Mouse (Mus musculus): ENCODE measurements around the gene Htr2b. TPM values are rescaled to one million over a fixed set of nuclear protein-coding genes. Genes with fewer than 3 reads are reported as not detected.

Htr2b gene
- total RNA-seq (2022) = not detected

DNA sequence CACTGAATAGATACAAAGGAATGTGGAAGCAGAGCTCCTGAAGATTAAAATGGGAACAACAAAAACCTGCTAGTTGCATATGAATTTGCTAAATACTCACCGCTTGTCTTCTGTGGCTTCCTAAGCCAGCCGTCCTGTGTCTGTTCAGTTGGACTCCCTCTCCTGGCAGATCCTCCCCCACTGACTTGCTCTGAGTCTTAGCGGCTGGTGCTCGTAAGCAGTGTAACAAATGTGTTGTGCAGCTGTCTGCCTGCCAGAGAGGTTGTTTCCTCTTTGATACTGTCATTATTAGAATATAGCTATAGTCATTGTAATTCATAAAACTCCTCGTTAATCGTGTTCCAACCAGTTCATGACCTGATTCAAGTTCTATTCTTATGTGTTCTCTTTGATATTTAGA is at the start of gene Htr2b:
Htr2b (minus strand) TSS at position 192 of the 400 bp plus-strand sequence.
- peak; percentile 23 to 32 for DNase-seq (ENCODE audit: low spot score in 2 of 2)

DNA sequence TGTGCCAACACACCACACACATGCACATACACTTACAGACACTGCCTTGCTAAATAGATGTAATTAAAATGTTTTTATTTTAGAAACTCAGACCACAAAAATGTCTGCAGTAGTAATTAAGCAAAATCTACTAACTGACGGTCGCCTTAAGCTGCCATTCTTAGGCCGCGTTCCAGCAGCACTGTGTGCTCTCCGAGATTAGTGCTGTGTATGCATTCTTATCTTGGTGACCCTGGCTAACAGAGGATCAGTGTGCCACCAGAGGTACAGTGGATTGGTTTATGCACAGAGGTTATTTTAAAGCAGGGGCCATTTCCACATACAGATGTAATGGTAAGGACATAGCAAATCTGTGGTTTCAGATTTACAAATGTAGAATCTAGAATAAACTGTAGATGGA is 49.3 kb upstream of the Htr2b start:
- no peak for DNase-seq (ENCODE audit: low spot score in 2 of 2)

DNA sequence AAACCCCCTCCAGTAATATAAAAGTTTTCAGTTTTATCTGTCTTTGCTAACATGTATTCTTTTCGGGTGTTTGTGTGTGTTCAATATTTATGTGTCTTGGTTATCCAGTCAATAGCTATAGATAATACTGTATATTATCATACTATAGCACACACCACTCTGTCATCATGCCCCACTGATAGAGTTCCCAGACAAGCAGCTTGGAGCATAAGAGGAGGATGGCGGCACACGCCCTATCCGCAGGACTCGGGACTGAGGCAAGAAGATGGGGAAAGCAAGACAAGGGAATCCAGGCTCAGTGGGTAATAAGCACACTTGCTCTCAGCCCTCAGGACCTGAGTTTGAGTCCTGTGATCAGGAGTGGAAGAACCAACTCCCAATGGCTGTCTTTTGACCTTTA is 48.7 kb upstream of the Htr2b start:
- DNase-seq (ENCODE audit: low spot score in 2 of 2) = no peak

DNA sequence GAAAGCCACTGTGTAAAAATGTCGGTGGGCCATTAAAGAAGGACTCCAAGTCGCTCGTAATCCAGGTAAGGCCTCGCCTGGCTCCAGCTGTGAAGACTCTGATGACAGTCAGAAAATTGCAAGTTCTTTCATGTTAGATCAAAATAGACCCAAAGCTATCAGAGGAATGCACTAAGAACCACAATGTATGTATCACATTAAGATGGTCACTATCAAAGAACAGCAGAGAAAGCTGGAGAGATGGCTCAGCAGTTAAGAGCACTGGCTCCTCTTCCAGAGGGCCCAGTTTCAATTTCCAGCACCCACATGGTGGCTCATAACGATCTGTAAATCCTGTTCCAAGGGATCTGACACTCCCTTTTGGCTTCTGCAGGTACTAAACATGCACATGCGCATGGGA is 48.3 kb upstream of the Htr2b start:
- no peak for DNase-seq (ENCODE audit: low spot score in 2 of 2)

DNA sequence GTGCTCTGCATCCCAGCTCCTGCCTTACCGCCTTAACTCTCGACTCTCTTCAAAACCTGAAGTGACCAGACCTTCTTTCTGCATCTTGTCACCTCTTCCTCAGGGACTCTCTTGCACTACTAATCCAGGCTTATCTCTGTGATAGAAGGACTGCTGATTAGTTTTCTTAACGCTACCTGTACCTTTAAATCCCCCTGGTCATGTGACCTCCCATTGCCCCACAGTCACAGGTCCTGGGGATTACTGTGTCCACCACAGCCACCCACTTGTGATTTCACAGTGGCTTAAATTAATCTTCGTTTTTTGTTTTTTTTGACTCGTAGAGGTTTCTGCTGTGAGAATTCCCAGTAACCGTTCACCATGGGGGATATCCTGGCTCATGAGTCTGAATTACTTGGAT is 44.8 kb upstream of the Htr2b start:
- DNase-seq (ENCODE audit: low spot score in 2 of 2) = no peak

DNA sequence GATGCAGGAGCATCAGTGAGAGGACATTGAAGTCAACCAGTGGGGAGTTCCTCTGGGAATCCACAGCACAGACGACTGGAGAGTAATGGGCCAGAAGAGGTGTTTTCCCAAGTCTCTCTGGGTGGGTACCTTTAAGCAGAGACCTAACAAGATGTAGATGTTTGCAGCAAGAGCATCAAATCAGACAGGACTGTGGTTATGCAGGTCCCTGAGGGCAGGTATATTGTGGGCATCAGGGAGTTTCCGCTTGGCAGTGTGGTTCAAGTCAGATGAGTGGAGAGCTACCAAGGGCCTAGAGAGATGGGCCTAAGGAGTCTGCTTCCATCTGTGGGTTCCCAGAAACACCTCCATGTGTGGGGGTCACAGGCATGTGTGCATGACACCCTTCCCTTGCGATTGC is 44.3 kb upstream of the Htr2b start:
- no peak for DNase-seq (ENCODE audit: low spot score in 2 of 2)

DNA sequence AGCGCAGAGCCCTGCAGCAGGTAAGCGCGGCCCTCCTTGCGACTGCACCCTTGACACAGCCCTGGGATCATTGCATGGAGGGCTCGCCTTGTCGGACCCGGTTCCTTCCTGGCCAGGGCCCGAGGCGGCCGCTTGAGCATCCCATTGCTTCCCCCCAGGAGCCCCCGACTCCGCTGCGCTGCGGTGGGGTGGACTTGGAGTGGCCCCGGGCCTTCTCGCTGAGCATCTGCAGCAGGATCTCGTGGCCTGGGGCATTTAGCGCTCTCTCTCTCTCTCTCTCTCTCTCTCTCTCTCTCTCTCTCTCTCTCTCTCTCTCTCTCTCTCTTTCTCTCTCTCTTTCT is 43.0 kb upstream of the Htr2b start:
- DNase-seq (ENCODE audit: low spot score in 2 of 2) = no peak

DNA sequence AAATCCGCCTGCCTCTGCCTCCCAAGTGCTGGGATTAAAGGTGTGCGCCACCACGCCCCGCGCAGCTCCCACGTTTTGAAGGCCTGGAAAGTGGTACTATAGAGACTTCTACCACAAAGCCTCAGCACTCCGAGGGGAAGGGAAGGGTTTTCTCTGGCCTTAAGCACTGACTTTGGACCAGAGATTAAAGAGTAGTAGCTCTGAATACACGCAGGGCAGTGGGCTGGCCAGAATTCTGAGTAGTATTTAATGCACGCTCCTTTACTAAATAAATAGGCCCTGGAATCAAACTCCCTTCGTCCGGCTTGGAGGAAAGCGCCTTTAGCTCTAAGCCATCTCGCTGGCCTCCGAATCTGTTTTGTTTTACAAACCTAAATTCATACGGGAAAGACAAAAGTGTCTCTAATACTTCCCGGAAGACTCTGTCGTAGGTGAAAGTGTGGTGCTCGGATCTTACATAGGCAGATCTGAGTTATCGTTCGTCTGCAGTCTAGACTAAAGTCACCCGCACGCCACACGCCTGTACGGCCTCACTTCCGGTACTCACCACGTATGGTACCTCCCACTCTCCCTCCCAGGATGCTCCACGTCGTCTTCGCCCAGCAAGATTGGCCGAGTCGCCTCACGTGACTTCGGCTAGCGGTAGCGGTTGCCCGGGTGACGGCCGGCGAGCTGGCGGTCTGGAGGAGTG is 42.5 kb upstream of the Htr2b start, which contains the start of gene Armc9:
Armc9 (plus strand) TSS at position 648 of the 691 bp plus-strand sequence.
- peak; percentile 94 to 95 for DNase-seq (ENCODE audit: low spot score in 2 of 2)

DNA sequence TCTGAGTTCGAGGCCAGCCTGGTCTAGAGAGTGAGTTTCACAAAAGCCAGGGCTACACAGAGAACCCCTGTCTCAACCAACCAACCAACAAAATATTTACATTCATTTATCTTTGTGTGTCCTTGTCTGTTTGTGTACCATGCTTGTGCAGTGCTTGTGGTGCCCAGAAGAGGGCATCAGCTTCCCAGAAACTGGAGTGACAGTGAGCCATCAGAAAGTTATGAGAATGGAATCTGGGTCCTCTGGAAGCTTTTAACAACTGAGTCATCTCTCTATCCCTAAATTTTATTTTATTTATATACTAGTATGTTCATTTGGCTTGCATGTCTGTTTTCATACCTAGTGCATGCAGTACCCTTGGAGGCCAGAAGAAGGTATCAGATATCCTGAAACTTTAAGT is 40.8 kb upstream of the Htr2b start:
- DNase-seq (ENCODE audit: low spot score in 2 of 2) = no peak

DNA sequence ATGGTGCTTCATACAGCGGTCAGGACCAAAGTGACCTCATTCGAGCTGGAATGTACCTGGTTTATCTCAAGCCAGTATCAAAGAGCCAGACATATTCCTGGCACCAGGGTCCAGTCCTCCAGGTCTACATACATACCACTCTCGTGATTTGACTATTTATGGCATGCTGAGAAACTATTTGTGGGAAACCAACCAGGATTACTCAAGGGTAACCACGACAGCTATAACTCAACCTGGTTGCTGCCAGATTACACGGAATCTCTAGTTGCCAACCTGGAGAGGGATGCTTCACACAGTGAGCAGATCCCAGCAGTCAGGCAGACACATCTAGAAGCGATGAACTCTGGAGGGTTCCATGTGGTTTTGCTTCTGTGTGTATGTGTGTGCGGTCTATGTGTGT is 39.6 kb upstream of the Htr2b start:
- no peak for DNase-seq (ENCODE audit: low spot score in 2 of 2)

DNA sequence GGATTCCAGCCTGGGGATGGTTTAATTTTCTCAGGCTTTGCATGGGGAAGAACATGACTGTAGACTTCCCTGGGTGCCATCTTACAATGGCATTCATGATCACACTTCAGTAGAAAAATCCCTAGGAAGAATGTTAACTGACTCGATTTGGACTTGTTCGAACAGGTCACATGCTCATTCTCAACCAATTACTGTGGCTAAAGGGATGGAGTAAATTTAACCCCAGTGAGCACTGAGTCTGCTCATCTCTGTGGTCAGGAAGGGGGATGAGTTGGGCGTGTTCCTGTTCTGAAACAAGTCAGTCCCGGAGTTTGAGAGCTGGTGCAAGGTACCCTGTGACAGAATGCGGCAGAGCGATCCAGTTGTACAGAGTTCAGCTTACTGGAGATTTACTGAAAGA is 39.2 kb upstream of the Htr2b start:
- DNase-seq (ENCODE audit: low spot score in 2 of 2) = no peak

DNA sequence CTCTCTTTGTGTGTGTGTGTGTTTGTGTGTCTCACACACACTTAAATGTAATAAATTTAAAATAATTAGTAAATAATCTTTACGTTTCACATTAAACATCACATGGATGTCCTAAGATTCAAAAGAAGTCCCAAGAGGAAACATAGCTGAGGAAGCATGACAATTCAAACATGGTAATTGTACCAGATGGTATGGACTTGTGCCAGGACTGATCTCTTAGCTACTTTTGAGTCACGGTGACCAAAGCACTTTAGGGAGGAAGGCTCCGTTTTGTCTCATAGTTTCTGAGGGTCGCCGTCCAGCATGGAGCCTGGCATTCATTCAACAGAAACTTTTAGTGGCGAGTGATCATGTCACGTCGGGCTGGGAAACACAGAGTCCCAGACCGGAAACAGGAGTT is 36.4 kb upstream of the Htr2b start:
- no peak for DNase-seq (ENCODE audit: low spot score in 2 of 2)

DNA sequence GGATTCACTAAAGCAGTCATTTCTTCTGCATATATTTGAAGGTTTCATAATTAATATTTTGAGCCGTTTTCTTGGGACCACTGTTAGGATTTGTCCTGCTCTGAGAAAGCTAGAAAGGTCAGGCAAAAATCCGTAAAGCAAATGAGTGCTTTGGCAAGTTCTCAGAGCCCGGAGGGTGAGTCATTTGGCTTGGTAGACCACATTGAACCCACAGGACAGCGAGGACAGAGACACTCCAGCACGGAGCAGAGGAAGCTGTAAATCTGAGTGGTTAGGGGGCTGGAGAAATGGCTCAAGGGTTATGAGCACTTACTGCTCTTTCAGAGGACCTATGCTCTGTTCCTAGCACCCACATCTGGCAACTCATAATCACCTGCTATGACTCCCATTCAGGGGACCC is 35.8 kb upstream of the Htr2b start:
- no peak for DNase-seq (ENCODE audit: low spot score in 2 of 2)

DNA sequence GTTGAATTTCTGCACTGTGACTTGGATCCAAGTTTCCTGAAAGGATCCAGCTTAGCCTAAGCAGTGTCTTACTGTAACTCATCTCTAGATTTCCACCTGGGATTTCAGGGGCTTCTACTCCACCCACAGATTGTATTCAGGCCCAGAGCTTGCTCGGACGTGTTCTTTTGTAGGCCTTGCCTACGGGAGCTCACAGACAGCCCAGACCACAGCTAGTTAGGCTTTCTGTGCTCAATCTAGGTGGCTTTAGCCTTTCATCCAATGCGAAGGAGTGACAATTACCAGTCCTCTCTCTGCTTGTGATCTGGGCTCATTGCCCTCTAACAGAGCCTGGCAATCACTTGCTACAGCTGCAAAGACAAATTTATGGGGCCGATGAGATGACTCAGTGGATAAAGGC is 34.5 kb upstream of the Htr2b start:
- DNase-seq (ENCODE audit: low spot score in 2 of 2) = no peak

DNA sequence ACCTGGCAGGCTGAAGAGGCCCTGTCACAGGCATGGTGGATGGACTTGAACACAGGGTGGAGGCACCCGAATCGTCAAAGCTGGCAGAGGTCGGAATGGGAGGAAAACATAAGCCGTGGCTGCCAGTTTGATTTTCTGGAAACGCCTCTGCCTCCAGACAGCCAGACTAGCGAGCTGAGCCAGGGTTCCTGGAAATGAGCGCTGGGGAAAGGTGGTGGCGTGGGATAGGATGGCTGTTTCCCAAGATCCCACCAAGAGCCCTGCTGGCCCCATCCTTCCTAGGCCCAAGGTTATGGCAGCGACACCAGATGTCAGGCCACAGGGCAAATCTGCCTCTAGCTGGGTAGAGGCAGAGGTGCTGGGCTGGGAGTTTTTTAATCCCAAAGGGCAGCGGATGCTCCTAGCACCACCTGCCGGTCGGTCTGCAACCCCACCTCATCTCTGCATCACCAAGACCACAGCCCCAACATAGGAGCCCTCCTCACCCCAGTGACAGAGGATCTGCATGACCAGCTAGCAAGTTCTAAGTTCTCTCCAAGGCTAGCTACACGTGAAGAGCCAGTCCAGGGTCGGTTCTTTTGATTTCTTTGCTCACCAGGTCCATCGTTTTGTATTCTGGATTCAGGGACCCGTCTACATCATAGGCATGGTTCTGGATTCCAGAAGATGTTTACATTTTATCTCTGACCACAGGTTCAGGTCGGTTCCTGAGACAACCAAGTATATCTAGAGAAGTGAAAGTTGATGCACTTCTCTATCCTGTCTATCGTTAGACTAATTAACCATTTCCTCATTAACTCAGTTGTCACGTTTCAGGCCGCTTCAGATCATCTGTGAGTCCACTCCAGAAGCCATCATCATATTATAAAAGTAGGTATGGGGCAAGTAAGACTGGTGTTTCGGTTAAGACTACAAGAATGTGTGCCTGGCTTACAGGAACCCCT is 32.5 kb upstream of the Htr2b start:
- DNase-seq (ENCODE audit: low spot score in 2 of 2) = peak in 1 of 2 experiments; percentile 18

DNA sequence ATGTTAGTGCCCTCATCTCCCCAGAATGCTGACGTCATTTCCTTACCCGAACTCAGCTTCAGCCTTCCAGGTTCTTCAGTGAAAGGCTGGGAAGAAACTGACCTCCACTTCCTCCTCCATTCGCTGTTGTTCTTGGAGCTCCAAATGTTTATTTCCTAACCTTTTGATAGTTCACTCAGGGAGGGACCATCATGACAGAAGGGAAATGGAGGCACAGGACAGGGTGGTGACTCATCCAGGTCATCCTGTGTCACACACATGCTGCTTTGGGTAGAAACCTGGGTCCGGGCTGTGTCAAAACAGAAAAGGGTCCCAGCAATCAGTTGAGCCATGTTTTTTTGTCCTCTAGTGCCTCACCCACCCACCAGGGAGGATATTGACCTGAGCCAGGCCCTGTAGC is 31.4 kb upstream of the Htr2b start:
- DNase-seq (ENCODE audit: low spot score in 2 of 2) = no peak

DNA sequence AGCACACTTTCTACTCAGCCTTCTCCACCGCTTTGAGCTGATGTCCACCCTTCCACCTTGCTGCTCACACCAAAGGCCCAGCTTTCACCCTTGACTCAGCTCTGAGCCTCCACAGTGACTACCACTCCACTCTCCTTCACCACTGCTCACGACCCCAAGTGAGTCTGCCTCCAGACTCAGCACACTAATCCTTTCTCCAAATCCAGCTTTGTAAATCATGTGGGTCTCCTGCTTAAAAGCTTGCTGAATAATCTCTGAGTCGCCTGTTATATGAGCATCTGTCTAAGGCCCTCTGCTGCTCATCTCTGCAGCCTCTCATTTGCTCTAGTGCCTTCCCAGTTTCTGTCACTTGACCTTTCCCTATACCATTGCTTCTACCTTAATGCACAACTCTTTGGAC is 29.3 kb upstream of the Htr2b start:
- no peak for DNase-seq (ENCODE audit: low spot score in 2 of 2)

DNA sequence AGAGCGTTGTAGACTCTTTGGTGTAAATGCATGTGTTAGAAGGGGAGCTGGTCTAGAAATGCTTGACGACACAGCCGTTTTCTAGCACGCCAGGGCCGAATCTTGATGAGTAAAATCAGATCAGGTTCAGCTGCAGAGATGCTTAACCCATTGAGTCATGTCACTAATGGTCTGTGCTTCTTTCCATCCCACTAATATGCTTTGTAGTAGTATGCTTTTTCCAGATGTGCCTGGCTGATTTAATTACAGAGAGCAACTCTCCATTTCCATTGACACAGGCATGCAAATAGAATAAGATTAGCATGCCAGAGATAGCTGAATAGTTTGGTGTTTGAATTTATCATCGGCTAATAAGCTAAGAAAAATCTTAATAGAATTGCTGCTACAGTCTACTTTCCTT is 23.5 kb upstream of the Htr2b start:
- DNase-seq (ENCODE audit: low spot score in 2 of 2) = no peak

DNA sequence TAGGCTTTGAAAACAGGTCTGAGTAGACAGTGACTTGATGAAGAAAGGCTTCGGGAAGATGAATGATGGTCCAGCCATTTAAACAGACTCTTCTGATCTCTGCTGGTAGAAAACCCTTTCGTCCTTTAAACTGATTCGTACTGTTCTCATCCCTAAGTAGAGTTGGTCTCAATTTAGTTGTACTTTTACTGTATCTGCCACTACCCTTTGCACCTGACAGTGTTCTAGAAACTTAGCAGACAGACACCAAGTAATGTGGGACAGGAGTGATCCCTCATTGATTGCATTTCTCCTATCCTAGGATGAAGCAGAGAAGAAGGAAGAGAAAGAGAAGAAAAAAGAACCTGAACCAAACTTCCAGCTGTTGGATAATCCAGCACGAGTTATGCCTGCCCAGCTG is 21.6 kb upstream of the Htr2b start, which contains the start of gene Gm21972:
Gm21972 (plus strand) TSS at position 301 of the 400 bp plus-strand sequence.
- DNase-seq (ENCODE audit: low spot score in 2 of 2) = no peak

DNA sequence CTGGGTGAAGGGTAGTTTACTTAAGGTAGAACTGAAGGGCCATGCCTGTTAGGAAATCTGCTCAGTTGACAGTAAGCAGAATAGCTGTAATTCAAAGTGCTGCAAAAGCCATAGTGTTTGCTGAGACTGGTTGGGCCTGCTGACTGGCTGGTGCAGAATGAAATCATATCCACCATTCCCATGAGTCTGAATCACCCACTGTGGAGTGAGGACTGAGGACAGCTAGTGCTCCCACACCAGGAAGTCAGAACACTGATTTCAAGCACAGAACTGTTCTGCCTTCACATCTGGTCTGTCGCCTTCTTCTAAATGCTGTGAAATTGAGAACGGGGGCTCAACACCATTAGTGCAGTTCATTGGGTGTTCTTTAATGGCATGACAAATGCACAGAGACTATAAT is 14.3 kb upstream of the Htr2b start:
- no peak for DNase-seq (ENCODE audit: low spot score in 2 of 2)

DNA sequence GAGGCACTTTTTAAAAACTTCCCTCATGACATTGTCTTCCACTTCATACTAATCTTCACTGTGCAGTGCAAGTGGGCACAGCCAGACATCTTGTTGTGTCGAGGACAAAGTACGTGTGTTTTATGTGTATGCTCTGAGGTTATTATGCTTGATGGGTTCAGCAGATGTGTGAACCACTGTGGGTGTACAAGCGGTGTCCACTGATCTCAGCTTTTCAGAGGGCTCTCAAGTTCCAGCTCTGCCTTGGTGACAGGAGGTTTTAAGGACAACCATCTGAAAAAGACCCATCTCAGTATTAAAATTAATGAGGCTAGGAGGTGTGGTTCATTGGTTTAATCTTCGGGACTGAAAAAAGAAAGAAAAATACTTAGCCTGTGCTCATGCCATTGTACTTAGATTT is 7.8 kb upstream of the Htr2b start:
- no peak for DNase-seq (ENCODE audit: low spot score in 2 of 2)

DNA sequence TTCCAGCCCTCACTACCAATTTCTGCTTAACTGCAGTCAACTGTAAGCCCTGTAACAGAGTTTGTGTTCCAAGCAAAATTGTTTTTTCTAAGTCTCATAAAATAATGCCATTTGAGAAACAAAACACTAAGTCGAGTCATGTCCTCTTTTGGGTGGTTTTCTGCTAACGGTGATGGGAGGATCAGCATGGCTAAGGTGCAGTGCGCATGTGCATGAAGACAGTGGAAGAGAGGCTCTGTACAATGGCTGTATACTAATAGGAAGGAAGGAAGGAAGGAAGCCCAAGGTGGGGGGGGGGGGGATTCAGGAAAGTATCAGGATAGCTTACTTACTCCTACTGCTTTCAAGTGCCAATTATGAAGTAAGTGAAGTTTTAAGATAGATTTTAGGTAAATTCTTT is 2.4 kb upstream of the Htr2b start:
- DNase-seq (ENCODE audit: low spot score in 2 of 2) = no peak

DNA sequence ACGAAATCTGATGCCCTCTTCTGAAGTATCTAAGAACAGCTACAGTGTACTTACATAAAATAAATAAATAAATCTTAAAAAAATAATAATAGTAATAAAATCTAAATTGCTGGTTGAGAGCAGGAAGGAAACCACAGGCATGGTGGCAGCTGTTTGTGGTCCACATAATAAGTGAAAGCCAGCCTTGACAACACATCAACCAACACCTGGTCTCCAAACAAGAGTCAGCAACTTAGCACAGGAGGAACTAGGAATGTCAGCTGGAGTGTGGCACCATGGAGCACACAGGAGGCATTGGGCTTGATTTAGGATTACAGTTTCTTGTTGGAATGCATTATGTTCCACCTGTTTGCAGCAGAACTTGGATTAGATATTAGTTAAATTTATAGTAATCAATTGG is 6.7 kb downstream of the Htr2b start:
- no peak for DNase-seq (ENCODE audit: low spot score in 2 of 2)

Data from layer of hippocampus, adult 8-10 months (tissue).